Mouse (Mus musculus): ENCODE measurements around the gene Adcy9. TPM values are rescaled to one million over a fixed set of nuclear protein-coding genes. Genes with fewer than 3 reads are reported as not detected.

Adcy9 gene
- total and polyA plus RNA-seq, 2 experiments, result 15.0 to 23.0 TPM

DNA sequence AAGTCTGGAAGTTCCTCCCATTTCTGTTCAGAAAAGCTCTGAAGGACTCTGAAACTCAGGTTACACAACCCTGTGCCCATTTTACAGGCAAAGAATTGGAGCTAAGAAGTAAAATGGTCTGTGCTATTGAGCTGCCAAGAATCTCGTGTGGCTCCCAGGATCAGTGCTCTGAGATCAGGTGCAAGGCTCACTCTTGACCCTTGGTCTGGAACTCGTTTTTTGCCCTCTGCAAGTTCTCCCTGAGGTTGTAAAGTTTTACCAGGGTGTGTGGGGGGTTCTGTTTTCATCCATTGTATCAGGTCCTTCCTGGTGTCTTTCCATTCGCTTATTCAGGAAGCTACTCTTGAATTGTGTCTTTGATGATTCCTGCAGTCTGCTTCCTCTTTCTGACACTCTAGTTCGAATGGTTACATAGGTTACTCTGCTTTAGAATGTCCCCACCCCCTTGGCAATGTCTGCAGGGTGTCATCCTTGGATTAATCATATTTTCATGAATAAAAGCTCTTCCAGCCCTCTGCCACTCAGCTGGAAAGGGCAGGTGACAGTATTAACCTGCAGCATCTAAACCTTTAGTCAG lies 5.4 kb upstream of the Adcy9 start:
- WGBS, result 48% methylated on average over 4 of the region's 4 CpGs
- no peak overlapping the region for H3K27ac ChIP-seq (replicated peaks; ENCODE audit: insufficient read depth, low read depth, low read length)
- no peak overlapping the region for H3K4me3 ChIP-seq (ENCODE audit: insufficient read depth, low read depth, low read length)
- H3K9ac ChIP-seq (ENCODE audit: low read depth, low read length), result no peak overlapping the region
- peaks cover 6% of the 10 kb centered on the region for H3K4me1 ChIP-seq (ENCODE audit: control insufficient read depth, insufficient read depth, low read length)
- H3K79me2 ChIP-seq (ENCODE audit: control insufficient read depth, insufficient read depth, low read length), result no peaks in the 10 kb centered on the region
- H3K27me3 ChIP-seq (ENCODE audit: control insufficient read depth, insufficient read depth, low read length), result no peaks in the 10 kb centered on the region
- DNase-seq (ENCODE audit: extremely low read depth, low read depth, low spot score), result no peak
- TF ChIP-seq CTCF (IDR thresholded peaks at IDR 0.05; ENCODE audit: low read depth, low read length) (no peak), POLR2A (IDR thresholded peaks at IDR 0.05; ENCODE audit: extremely low read depth, insufficient read depth, low read length) (no peak)
- no peaks in the 10 kb centered on the region for H3K36me3 ChIP-seq (ENCODE audit: control insufficient read depth, insufficient read depth, low read length)

DNA sequence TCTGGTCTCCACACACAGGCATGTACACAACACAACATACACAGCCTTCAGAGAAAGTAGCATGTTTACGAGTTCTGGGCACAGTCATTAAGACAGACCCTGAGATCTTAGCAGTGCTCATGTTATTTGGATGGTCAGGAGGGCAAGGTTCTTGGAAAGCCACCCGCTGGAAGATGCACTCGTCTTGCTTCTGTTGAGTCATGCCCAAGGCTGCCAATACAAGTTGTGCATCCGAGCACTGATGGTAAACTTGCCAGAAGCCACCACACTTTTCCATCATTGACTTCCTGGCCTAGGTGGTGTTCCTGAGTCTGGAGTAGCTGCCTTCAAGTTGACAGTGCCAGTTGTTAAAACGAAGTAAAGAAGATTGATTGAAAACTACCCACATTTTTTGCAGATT lies 3.3 kb upstream of the Adcy9 start:
- Histone ChIP-seq H3K36me3 (ENCODE audit: control insufficient read depth, insufficient read depth, low read length) (no peaks in the 10 kb centered on the region), H3K9ac (ENCODE audit: low read depth, low read length) (no peak overlapping the region), H3K4me3 (ENCODE audit: insufficient read depth, low read depth, low read length) (no peak overlapping the region), H3K27me3 (ENCODE audit: control insufficient read depth, insufficient read depth, low read length) (no peaks in the 10 kb centered on the region), H3K79me2 (ENCODE audit: control insufficient read depth, insufficient read depth, low read length) (peaks cover 7% of the 10 kb centered on the region; the same call in 1 of the 2 replicates), H3K27ac (replicated peaks; ENCODE audit: insufficient read depth, low read depth, low read length) (no peak overlapping the region), H3K4me1 (ENCODE audit: control insufficient read depth, insufficient read depth, low read length) (peaks cover 8% of the 10 kb centered on the region)
- 74% methylated on average over 5 of the region's 5 CpGs for WGBS
- no peak for DNase-seq (ENCODE audit: extremely low read depth, low read depth, low spot score)
- TF ChIP-seq CTCF (IDR thresholded peaks at IDR 0.05; ENCODE audit: low read depth, low read length) (no peak), POLR2A (IDR thresholded peaks at IDR 0.05; ENCODE audit: extremely low read depth, insufficient read depth, low read length) (no peak)

DNA sequence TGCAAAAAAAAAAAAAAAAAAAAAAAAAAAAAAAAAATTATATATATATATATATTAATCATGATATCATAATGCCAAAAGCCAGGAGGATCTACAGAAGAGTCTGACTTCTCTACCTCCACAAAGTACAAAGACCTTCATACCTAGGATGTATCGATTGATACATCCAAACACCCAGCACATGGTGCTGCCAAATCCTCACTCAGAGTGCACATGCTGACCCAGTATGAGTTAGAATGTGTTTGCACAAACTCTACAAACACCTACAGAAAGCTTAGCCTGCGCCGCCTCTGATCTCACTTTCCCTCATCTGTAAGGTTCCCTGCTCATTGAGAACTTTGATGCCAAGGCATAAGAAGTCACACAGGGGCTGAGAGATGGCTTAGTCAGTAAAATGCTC lies 2.7 kb upstream of the Adcy9 start:
- no peak overlapping the region for H3K4me3 ChIP-seq (ENCODE audit: insufficient read depth, low read depth, low read length)
- TF ChIP-seq CTCF (IDR thresholded peaks at IDR 0.05; ENCODE audit: low read depth, low read length) (no peak), POLR2A (IDR thresholded peaks at IDR 0.05; ENCODE audit: extremely low read depth, insufficient read depth, low read length) (no peak)
- whole genome bisulfite sequencing, result 16% methylated on average over 3 of the region's 3 CpGs

DNA sequence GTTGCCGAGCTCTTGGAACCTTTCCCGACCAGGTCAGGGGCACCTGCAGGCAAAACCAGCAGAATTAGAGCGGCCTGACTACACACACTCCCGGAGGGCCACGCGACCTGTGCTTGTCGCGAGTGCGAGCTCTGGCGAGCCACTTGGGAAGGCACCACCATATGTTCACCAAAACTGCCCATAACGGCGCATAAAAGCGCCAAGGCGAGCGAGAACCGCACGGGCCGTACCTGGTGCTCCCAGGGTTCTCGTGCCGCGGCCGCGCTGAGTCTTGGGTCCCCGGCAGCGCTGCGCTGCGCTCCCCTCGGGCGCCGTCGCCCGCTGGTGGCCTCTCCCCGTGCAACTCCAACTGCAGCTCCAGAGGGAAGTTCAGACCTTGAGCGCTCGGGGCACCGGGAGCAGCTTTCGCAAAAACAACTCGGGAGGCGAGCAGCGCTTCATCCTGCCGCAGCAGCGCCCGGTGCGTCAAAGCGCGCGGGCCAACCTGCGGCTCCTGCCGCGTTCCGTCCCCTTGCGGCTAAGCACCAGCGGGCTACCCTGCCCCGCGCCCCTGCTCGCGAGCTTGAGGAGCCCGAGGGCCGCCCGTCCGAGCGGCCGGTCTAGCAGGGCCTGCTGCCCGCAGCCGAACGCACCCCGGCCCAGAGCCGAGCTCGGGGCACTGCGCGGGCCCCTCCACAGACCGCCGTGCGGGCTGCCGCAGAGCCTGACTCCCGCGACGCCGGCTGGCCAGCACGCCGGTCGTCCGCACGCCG lies 576 bp downstream of the Adcy9 start:
- peak; percentile 70 for DNase-seq (ENCODE audit: extremely low read depth, low read depth, low spot score)
- H3K4me1 ChIP-seq (ENCODE audit: control insufficient read depth, insufficient read depth, low read length), result peaks cover 34% of the 10 kb centered on the region
- peak overlapping the region; percentile 97 for H3K9ac ChIP-seq (ENCODE audit: low read depth, low read length)
- peak overlapping the region; percentile 71 for H3K4me3 ChIP-seq (ENCODE audit: insufficient read depth, low read depth, low read length)
- H3K36me3 ChIP-seq (ENCODE audit: control insufficient read depth, insufficient read depth, low read length), result no peaks in the 10 kb centered on the region
- H3K79me2 ChIP-seq (ENCODE audit: control insufficient read depth, insufficient read depth, low read length), result peaks cover 29% of the 10 kb centered on the region
- TF ChIP-seq CTCF (IDR thresholded peaks at IDR 0.05; ENCODE audit: low read depth, low read length) (no peak), POLR2A (IDR thresholded peaks at IDR 0.05; ENCODE audit: extremely low read depth, insufficient read depth, low read length) (peak; percentile 43; the same call in 1 of the 2 replicates)
- WGBS, result under 1% methylated on average over 85 of the region's 85 CpGs
- H3K27ac ChIP-seq (replicated peaks; ENCODE audit: insufficient read depth, low read depth, low read length), result peak overlapping the region; percentile 72
- H3K27me3 ChIP-seq (ENCODE audit: control insufficient read depth, insufficient read depth, low read length), result no peaks in the 10 kb centered on the region

More for the DNA sequence above, 2.7 kb upstream of the Adcy9 start:
- no peaks in the 10 kb centered on the region for H3K27me3 ChIP-seq (ENCODE audit: control insufficient read depth, insufficient read depth, low read length)
- peak; percentile 93 for DNase-seq (ENCODE audit: extremely low read depth, low read depth, low spot score)
- no peak overlapping the region for H3K9ac ChIP-seq (ENCODE audit: low read depth, low read length)
- H3K27ac ChIP-seq (replicated peaks; ENCODE audit: insufficient read depth, low read depth, low read length), result no peak overlapping the region
- peaks cover 14% of the 10 kb centered on the region for H3K4me1 ChIP-seq (ENCODE audit: control insufficient read depth, insufficient read depth, low read length)
- H3K36me3 ChIP-seq (ENCODE audit: control insufficient read depth, insufficient read depth, low read length), result no peaks in the 10 kb centered on the region
- peaks cover 13% of the 10 kb centered on the region for H3K79me2 ChIP-seq (ENCODE audit: control insufficient read depth, insufficient read depth, low read length)

DNA sequence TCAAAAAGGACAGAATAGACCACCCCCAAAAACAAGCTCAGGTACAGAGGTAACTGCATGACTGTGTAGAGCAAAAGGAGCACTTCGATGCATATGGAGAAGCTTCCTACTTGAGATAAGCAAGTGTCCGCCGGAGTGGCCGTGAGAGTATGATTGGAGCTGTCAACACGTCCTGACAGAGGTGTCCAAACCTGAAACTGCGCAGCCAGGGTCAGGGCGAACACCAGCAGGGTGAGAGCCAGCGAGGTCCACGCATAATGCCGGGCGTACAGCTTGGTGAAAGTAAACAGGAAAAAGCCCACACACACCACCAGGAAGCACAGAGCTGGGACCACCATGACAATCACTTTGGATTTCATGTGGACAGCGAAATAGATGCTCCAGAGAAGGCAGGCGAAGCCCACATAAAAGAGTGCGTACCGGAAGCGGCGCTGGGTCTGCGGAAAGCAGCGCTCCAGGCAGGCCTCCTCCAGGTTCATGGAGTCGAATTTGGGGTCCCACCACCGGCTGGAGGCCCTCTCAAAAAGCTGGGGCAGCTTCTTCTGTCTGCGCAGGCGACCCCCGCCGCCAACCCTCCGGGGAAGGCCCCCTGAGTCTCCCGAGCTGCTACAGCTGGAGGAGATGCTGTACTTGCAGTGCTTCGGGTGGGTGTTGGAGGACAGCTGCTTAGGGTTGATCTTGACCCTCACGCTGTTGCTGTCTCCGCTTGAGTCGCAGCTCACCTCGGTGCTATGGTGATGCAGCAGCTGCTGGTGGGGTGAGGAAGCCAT lies 1.3 kb downstream of the Adcy9 start:
- Histone ChIP-seq H3K27ac (replicated peaks; ENCODE audit: insufficient read depth, low read depth, low read length) (peak overlapping the region; percentile 72), H3K27me3 (ENCODE audit: control insufficient read depth, insufficient read depth, low read length) (no peaks in the 10 kb centered on the region), H3K9ac (ENCODE audit: low read depth, low read length) (peak overlapping the region; percentile 97), H3K4me1 (ENCODE audit: control insufficient read depth, insufficient read depth, low read length) (peaks cover 39% of the 10 kb centered on the region), H3K79me2 (ENCODE audit: control insufficient read depth, insufficient read depth, low read length) (peaks cover 34% of the 10 kb centered on the region), H3K4me3 (ENCODE audit: insufficient read depth, low read depth, low read length) (peak overlapping the region; percentile 71), H3K36me3 (ENCODE audit: control insufficient read depth, insufficient read depth, low read length) (no peaks in the 10 kb centered on the region)
- 14% methylated on average over 32 of the region's 32 CpGs for WGBS
- peak; percentile 41 for DNase-seq (ENCODE audit: extremely low read depth, low read depth, low spot score)
- TF ChIP-seq POLR2A (IDR thresholded peaks at IDR 0.05; ENCODE audit: extremely low read depth, insufficient read depth, low read length) (no peak), CTCF (IDR thresholded peaks at IDR 0.05; ENCODE audit: low read depth, low read length) (no peak)
